Mouse (Mus musculus): Measurements from ENCODE around the gene Gm14137.
A peak's percentile ranks its signal among the peaks of the same experiment; 100 is the strongest.

The Gm14137 gene

GRCm38 (mm10) chr2:119173991-119174651 is at the start of gene Gm14137:
Gene Gm14137 (plus strand): TSS chr2:119174509.
- DNase-seq (ENCODE audit: low spot score): no peak

- DNase-seq (ENCODE audit: low spot score): no peak
Measured at GRCm38 (mm10) chr2:119136346-119136898, 37.9 kb upstream of the Gm14137 start.

GRCm38 (mm10) chr2:119145199-119145598 is 29.1 kb upstream of the Gm14137 start:
- DNase-seq (ENCODE audit: low spot score): no peak

- DNase-seq (ENCODE audit: low spot score): no peak
Measured at GRCm38 (mm10) chr2:119146435-119146834, 27.9 kb upstream of the Gm14137 start.

GRCm38 (mm10) chr2:119147160-119147678 is 27.1 kb upstream of the Gm14137 start:
- DNase-seq (ENCODE audit: low spot score): no peak

GRCm38 (mm10) chr2:119147775-119148174 is 26.5 kb upstream of the Gm14137 start:
- no peak for DNase-seq (ENCODE audit: low spot score)

- no peak for DNase-seq (ENCODE audit: low spot score)
Measured at GRCm38 (mm10) chr2:119152255-119152654, 22.1 kb upstream of the Gm14137 start.

GRCm38 (mm10) chr2:119154683-119155082 is 19.6 kb upstream of the Gm14137 start:
- no peak for DNase-seq (ENCODE audit: low spot score)

- DNase-seq (ENCODE audit: low spot score): no peak
Measured at GRCm38 (mm10) chr2:119155388-119155787, 18.9 kb upstream of the Gm14137 start.

- DNase-seq (ENCODE audit: low spot score): no peak
Measured at GRCm38 (mm10) chr2:119156081-119156680, 18.1 kb upstream of the Gm14137 start.

GRCm38 (mm10) chr2:119156681-119157572 is 17.4 kb upstream of the Gm14137 start, which contains the start of gene Rmdn3:
Gene Rmdn3 (minus strand): TSS chr2:119157034.
- peak; percentile 85 for DNase-seq (ENCODE audit: low spot score)

GRCm38 (mm10) chr2:119157836-119158235 is 16.5 kb upstream of the Gm14137 start:
- no peak for DNase-seq (ENCODE audit: low spot score)

- no peak for DNase-seq (ENCODE audit: low spot score)
Measured at GRCm38 (mm10) chr2:119161247-119161646, 13.1 kb upstream of the Gm14137 start.

GRCm38 (mm10) chr2:119163135-119163534 is 11.2 kb upstream of the Gm14137 start:
- no peak for DNase-seq (ENCODE audit: low spot score)

- no peak for DNase-seq (ENCODE audit: low spot score)
Measured at GRCm38 (mm10) chr2:119163999-119164398, 10.3 kb upstream of the Gm14137 start.

GRCm38 (mm10) chr2:119165401-119165800 is 8.9 kb upstream of the Gm14137 start:
- DNase-seq (ENCODE audit: low spot score): no peak

- peak; percentile 29 for DNase-seq (ENCODE audit: low spot score)
Measured at GRCm38 (mm10) chr2:119166901-119167865, 7.1 kb upstream of the Gm14137 start, which contains the start of gene Gchfr. Gene Gchfr (plus strand): TSS chr2:119167773.

GRCm38 (mm10) chr2:119167866-119168256 is 6.4 kb upstream of the Gm14137 start:
- DNase-seq (ENCODE audit: low spot score): no peak

GRCm38 (mm10) chr2:119170282-119170681 is 4.0 kb upstream of the Gm14137 start:
- no peak for DNase-seq (ENCODE audit: low spot score)

- no peak for DNase-seq (ENCODE audit: low spot score)
Measured at GRCm38 (mm10) chr2:119171574-119171973, 2.7 kb upstream of the Gm14137 start.

GRCm38 (mm10) chr2:119172446-119172845 is 1.9 kb upstream of the Gm14137 start:
- DNase-seq (ENCODE audit: low spot score): no peak
